Mouse (Mus musculus): Measurements from ENCODE around the gene Gm8453. TPM values are rescaled to one million over a fixed set of nuclear protein-coding genes. Genes with fewer than 3 reads are reported as not detected.
"Not testable (repeated sequence)": the region's sequence is repeated elsewhere in the genome, so short reads cannot be mapped to it uniquely, and the experiment has no call there.

The Gm8453 gene
- polyA plus RNA-seq (2015; fragmentation: Nextera tagmentation; extraction: Ambion mirVana): not detected in 2 replicates

GRCm38 (mm10) chr7:22229384-22229783 is at the start of gene Gm8453:
TSS of gene Gm8453 (minus strand) at chr7:22229484.
- not testable (repeated sequence) for ATAC-seq (replicated peaks; ENCODE audit: low FRiP score, low read depth); H3K4me1 ChIP-seq (replicated peaks; ENCODE audit: insufficient read depth, low read length); H3K27me3 ChIP-seq (ENCODE audit: insufficient read depth, low read length); H3K9me3 ChIP-seq (replicated peaks; ENCODE audit: low read length); H3K36me3 ChIP-seq (ENCODE audit: insufficient read depth, low read length); H3K4me3 ChIP-seq (replicated peaks; ENCODE audit: low read depth, low read length); DNase-seq (ENCODE audit: low spot score); H3K9ac ChIP-seq (ENCODE audit: low read depth, low read length); H3K4me2 ChIP-seq (ENCODE audit: low read length); H3K27ac ChIP-seq
- WGBS: 20% methylated on average over 1 of the region's 2 CpGs

GRCm38 (mm10) chr7:22201164-22201563 is 28.1 kb downstream of the Gm8453 start, which contains the start of gene Gm8653:
TSS of gene Gm8653 (minus strand) at chr7:22201264.
- not testable (repeated sequence) for H3K27me3 ChIP-seq (ENCODE audit: insufficient read depth, low read length); H3K9ac ChIP-seq (ENCODE audit: low read depth, low read length); H3K36me3 ChIP-seq (ENCODE audit: insufficient read depth, low read length); H3K4me3 ChIP-seq (replicated peaks; ENCODE audit: low read depth, low read length); DNase-seq (ENCODE audit: low spot score); H3K4me1 ChIP-seq (replicated peaks; ENCODE audit: insufficient read depth, low read length); H3K4me2 ChIP-seq (ENCODE audit: low read length); H3K9me3 ChIP-seq (replicated peaks; ENCODE audit: low read length); H3K27ac ChIP-seq; ATAC-seq (replicated peaks; ENCODE audit: low FRiP score, low read depth)
- no CpG with 5 or more reads among the region's 2 CpGs for WGBS

DNA sequence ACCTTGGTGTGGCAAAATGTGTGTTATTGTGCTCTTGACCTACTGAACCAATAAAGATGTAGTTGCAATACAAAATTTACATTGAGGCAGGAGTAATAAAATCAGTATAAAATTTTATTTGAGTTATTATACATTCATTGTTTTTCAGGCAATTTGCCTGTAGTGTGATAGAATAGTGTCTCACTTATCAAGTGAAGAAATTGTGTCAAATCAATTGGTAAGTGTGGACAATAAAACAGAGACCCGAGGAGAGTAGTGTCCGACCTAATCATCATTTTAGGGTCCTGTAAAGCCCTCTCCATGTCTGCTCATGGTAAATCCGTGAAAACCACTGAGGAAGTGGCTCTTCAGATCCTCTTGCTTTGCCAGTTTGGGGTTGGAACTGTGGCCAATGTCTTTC is 40.2 kb downstream of the Gm8453 start, which contains the start of gene Vmn1r143:
Vmn1r143 (plus strand) TSS at position 301 of the 400 bp plus-strand sequence.
- H3K27ac ChIP-seq; H3K36me3 ChIP-seq (ENCODE audit: insufficient read depth, low read length); H3K4me3 ChIP-seq (replicated peaks; ENCODE audit: low read depth, low read length); DNase-seq (ENCODE audit: low spot score); H3K9ac ChIP-seq (ENCODE audit: low read depth, low read length); H3K9me3 ChIP-seq (replicated peaks; ENCODE audit: low read length); H3K4me2 ChIP-seq (ENCODE audit: low read length); H3K4me1 ChIP-seq (replicated peaks; ENCODE audit: insufficient read depth, low read length); H3K27me3 ChIP-seq (ENCODE audit: insufficient read depth, low read length); ATAC-seq (replicated peaks; ENCODE audit: low FRiP score, low read depth): not testable (repeated sequence)
- WGBS: no CpG with 5 or more reads among the region's 3 CpGs

Other genes with a start within 250 kb of the Gm8453 start
- gene Vmn1r137, start 234.9 kb downstream of the Gm8453 start, polyA plus RNA-seq (2015; fragmentation: Nextera tagmentation; extraction: Ambion mirVana): not detected in 2 replicates
- not detected in 2 replicates for gene Vmn1r138, start 200.6 kb downstream of the Gm8453 start, polyA plus RNA-seq (2015; fragmentation: Nextera tagmentation; extraction: Ambion mirVana)
- gene Gm6176, start 173.2 kb downstream of the Gm8453 start, polyA plus RNA-seq (2015; fragmentation: Nextera tagmentation; extraction: Ambion mirVana): not detected in 2 replicates
- gene Vmn1r139, start 160.4 kb downstream of the Gm8453 start, polyA plus RNA-seq (2015; fragmentation: Nextera tagmentation; extraction: Ambion mirVana): not detected in 2 replicates
- not detected in 2 replicates for gene Gm16451, start 111.2 kb downstream of the Gm8453 start, polyA plus RNA-seq (2015; fragmentation: Nextera tagmentation; extraction: Ambion mirVana)
- gene Gm10666, start 94.7 kb downstream of the Gm8453 start, polyA plus RNA-seq (2015; fragmentation: Nextera tagmentation; extraction: Ambion mirVana): not detected in 2 replicates
- not detected in 2 replicates for gene Vmn1r142, start 65.4 kb downstream of the Gm8453 start, polyA plus RNA-seq (2015; fragmentation: Nextera tagmentation; extraction: Ambion mirVana)
- not detected in 2 replicates for gene Vmn1r143, start 40.1 kb downstream of the Gm8453 start, polyA plus RNA-seq (2015; fragmentation: Nextera tagmentation; extraction: Ambion mirVana)
- not detected in 2 replicates for gene Gm8653, start 28.2 kb downstream of the Gm8453 start, polyA plus RNA-seq (2015; fragmentation: Nextera tagmentation; extraction: Ambion mirVana)
- gene Gm4187, start 100.2 kb upstream of the Gm8453 start, polyA plus RNA-seq (2015; fragmentation: Nextera tagmentation; extraction: Ambion mirVana): not detected in 2 replicates
- gene Gm8660, start 141.6 kb upstream of the Gm8453 start, polyA plus RNA-seq (2015; fragmentation: Nextera tagmentation; extraction: Ambion mirVana): not detected in 2 replicates
- not detected in 2 replicates for gene Vmn1r148, start 184.1 kb upstream of the Gm8453 start, polyA plus RNA-seq (2015; fragmentation: Nextera tagmentation; extraction: Ambion mirVana)
- not detected in 2 replicates for gene Vmn1r149, start 208.7 kb upstream of the Gm8453 start, polyA plus RNA-seq (2015; fragmentation: Nextera tagmentation; extraction: Ambion mirVana)
- not detected in 2 replicates for gene Gm10665, start 234.6 kb upstream of the Gm8453 start, polyA plus RNA-seq (2015; fragmentation: Nextera tagmentation; extraction: Ambion mirVana)

Measured in kidney, postnatal 0 days (tissue).